Mouse (Mus musculus) neural tube, embryonic 11.5 days (tissue): ENCODE measurements around the gene Kcnip4. TPM values are rescaled to one million over a fixed set of nuclear protein-coding genes. Genes with fewer than 3 reads are reported as not detected.
A peak's percentile ranks its signal among the peaks of the same experiment; 100 is the strongest.

ENCODE experiments used
- ATAC-seq: fragments of 200-750 bp; cut with Nextera tagmentation; 2 replicates; pipeline ENCODE4 v1.8.0; 2017; ENCODE audit warnings: moderate number of reproducible peaks, mild to moderate bottlenecking, moderate TSS enrichment, moderate library complexity; ENCODE audit not compliant: insufficient read depth, low FRiP score, low TSS enrichment
- DNase-seq: peaks from one replicate; pipeline ENCODE4 v3.0.0-alpha.2; 2015; ENCODE audit warnings: low spot score
- H3K27ac ChIP-seq: fragments of 300-500 bp; sonication (generic); 2 replicates; pipeline ENCODE4 v1.5.1; 2014; ENCODE audit warnings: low read depth, mild to moderate bottlenecking, low read length
- H3K27me3 ChIP-seq: fragments of 300-500 bp; sonication (generic); 2 replicates; pipeline ENCODE4 v1.6.1; 2014; ENCODE audit warnings: mild to moderate bottlenecking, low read length, mixed read lengths; ENCODE audit not compliant: control insufficient read depth, insufficient read depth
- H3K36me3 ChIP-seq: fragments of 300-500 bp; sonication (generic); 2 replicates; pipeline ENCODE4 v1.6.1; 2014; ENCODE audit warnings: mild to moderate bottlenecking, low read length, moderate library complexity, mixed read lengths; ENCODE audit not compliant: control insufficient read depth, insufficient read depth
- H3K4me1 ChIP-seq: fragments of 300-500 bp; sonication (generic); 2 replicates; pipeline ENCODE4 v1.6.1; 2014; ENCODE audit warnings: low read length, mixed read lengths; ENCODE audit not compliant: control insufficient read depth, insufficient read depth
- H3K4me2 ChIP-seq: fragments of 300-500 bp; sonication (generic); 2 replicates; pipeline ENCODE4 v1.6.1; 2014; ENCODE audit warnings: low read depth, mild to moderate bottlenecking, moderate library complexity
- H3K4me3 ChIP-seq: fragments of 300-500 bp; sonication (generic); 2 replicates; pipeline ENCODE4 v1.5.1; 2014; ENCODE audit warnings: low read depth, low read length
- H3K9ac ChIP-seq: fragments of 300-500 bp; sonication (generic); 2 replicates; pipeline ENCODE4 v1.6.1; 2014; ENCODE audit warnings: mild to moderate bottlenecking, low read length
- H3K9me3 ChIP-seq: fragments of 300-500 bp; sonication (generic); 2 replicates; pipeline ENCODE4 v1.6.1; 2016; ENCODE audit warnings: low read length; ENCODE audit not compliant: control insufficient read depth
- WGBS: fragments of 180-500 bp; shearing (Covaris S2); extraction: QIAGEN DNeasy Blood & Tissue Kit; methylation state at CpG from one replicate; pipeline ENCODE4 v1.1.7; 2014; 5-methylcytosine and 5-hydroxymethylcytosine counted together
- polyA plus RNA-seq: library from polyadenylated mRNA; unstranded; fragments of >200 nt; fragmentation: Nextera tagmentation; extraction: Ambion mirVana; gene quantifications from 2 replicates; pipeline ENCODE4 v1.2.1, GENCODE M21; 2014

The Kcnip4 gene
- polyA plus RNA-seq, 1 experiment from 2014 or later, result 1.8 TPM

GRCm38 (mm10) chr5:48460221-48460620 is 1064.5 kb downstream of the Kcnip4 start:
- Histone ChIP-seq H3K4me3 (no peak overlapping the region), H3K27me3 (no peaks in the 10 kb centered on the region), H3K4me2 (no peak overlapping the region), H3K36me3 (no peaks in the 10 kb centered on the region), H3K27ac (no peak overlapping the region), H3K9me3 (no peaks in the 10 kb centered on the region), H3K9ac (no peak overlapping the region), H3K4me1 (no peaks in the 10 kb centered on the region)
- no peak for ATAC-seq
- 84% methylated on average over 2 of the region's 2 CpGs for WGBS
- DNase-seq, result no peak

GRCm38 (mm10) chr5:48448888-48449287 is 1075.8 kb downstream of the Kcnip4 start:
- no peak for ATAC-seq
- WGBS, result 77% methylated on average over 1 of the region's 1 CpGs
- no peak overlapping the region for H3K4me2 ChIP-seq
- H3K4me1 ChIP-seq, result no peaks in the 10 kb centered on the region
- no peaks in the 10 kb centered on the region for H3K9me3 ChIP-seq
- no peak overlapping the region for H3K27ac ChIP-seq
- no peak overlapping the region for H3K9ac ChIP-seq
- H3K36me3 ChIP-seq, result no peaks in the 10 kb centered on the region
- no peaks in the 10 kb centered on the region for H3K27me3 ChIP-seq
- H3K4me3 ChIP-seq, result no peak overlapping the region
- DNase-seq, result no peak

- DNase-seq (peak; percentile 35), ATAC-seq (peak; percentile 60; the same call in 1 of the 2 replicates)
- Histone ChIP-seq H3K4me2 (no peak overlapping the region), H3K27me3 (no peaks in the 10 kb centered on the region), H3K36me3 (no peaks in the 10 kb centered on the region), H3K27ac (no peak overlapping the region), H3K4me3 (no peak overlapping the region), H3K9ac (no peak overlapping the region), H3K4me1 (no peaks in the 10 kb centered on the region), H3K9me3 (no peaks in the 10 kb centered on the region)
These were observed 1094.2 kb downstream of the Kcnip4 start for GRCm38 (mm10) chr5:48430459-48430858.

GRCm38 (mm10) chr5:48421957-48422356 is 1102.8 kb downstream of the Kcnip4 start:
- Histone ChIP-seq H3K27me3 (no peaks in the 10 kb centered on the region), H3K4me2 (no peak overlapping the region), H3K27ac (no peak overlapping the region), H3K4me1 (no peaks in the 10 kb centered on the region), H3K9me3 (no peaks in the 10 kb centered on the region), H3K4me3 (no peak overlapping the region), H3K36me3 (no peaks in the 10 kb centered on the region), H3K9ac (no peak overlapping the region)
- WGBS, result 96% methylated on average over 1 of the region's 1 CpGs
- no peak for ATAC-seq
- DNase-seq, result no peak

- DNase-seq (no peak), ATAC-seq (no peak)
- no peak overlapping the region for H3K4me3 ChIP-seq
- no peak overlapping the region for H3K27ac ChIP-seq
- 92% methylated on average over 2 of the region's 2 CpGs for WGBS
- no peaks in the 10 kb centered on the region for H3K4me1 ChIP-seq
- H3K9ac ChIP-seq, result no peak overlapping the region
- no peak overlapping the region for H3K4me2 ChIP-seq
- H3K27me3 ChIP-seq, result no peaks in the 10 kb centered on the region
- no peaks in the 10 kb centered on the region for H3K36me3 ChIP-seq
- H3K9me3 ChIP-seq, result no peaks in the 10 kb centered on the region
These were observed 1105.0 kb downstream of the Kcnip4 start for GRCm38 (mm10) chr5:48419741-48420140.

GRCm38 (mm10) chr5:48412261-48412660 is 1112.4 kb downstream of the Kcnip4 start:
- Histone ChIP-seq H3K27me3 (no peaks in the 10 kb centered on the region), H3K4me3 (no peak overlapping the region), H3K4me2 (no peak overlapping the region), H3K4me1 (no peaks in the 10 kb centered on the region), H3K9ac (no peak overlapping the region), H3K36me3 (no peaks in the 10 kb centered on the region), H3K9me3 (no peaks in the 10 kb centered on the region), H3K27ac (no peak overlapping the region)
- 90% methylated on average over 4 of the region's 4 CpGs for WGBS
- no peak for ATAC-seq
- DNase-seq, result no peak

GRCm38 (mm10) chr5:48411462-48411861 is 1113.2 kb downstream of the Kcnip4 start:
- H3K4me1 ChIP-seq, result no peaks in the 10 kb centered on the region
- DNase-seq (no peak), ATAC-seq (no peak)
- H3K27me3 ChIP-seq, result no peaks in the 10 kb centered on the region
- H3K36me3 ChIP-seq, result no peaks in the 10 kb centered on the region
- H3K4me2 ChIP-seq, result no peak overlapping the region
- H3K27ac ChIP-seq, result no peak overlapping the region
- H3K4me3 ChIP-seq, result no peak overlapping the region
- WGBS, result 79% methylated on average over 4 of the region's 4 CpGs
- H3K9ac ChIP-seq, result no peak overlapping the region
- H3K9me3 ChIP-seq, result no peaks in the 10 kb centered on the region

GRCm38 (mm10) chr5:48410348-48410747 is 1114.4 kb downstream of the Kcnip4 start:
- ATAC-seq, result no peak
- 85% methylated on average over 5 of the region's 5 CpGs for whole genome bisulfite sequencing
- H3K27ac ChIP-seq, result no peak overlapping the region
- no peak overlapping the region for H3K4me3 ChIP-seq
- no peaks in the 10 kb centered on the region for H3K4me1 ChIP-seq
- no peaks in the 10 kb centered on the region for H3K36me3 ChIP-seq
- no peaks in the 10 kb centered on the region for H3K27me3 ChIP-seq
- no peaks in the 10 kb centered on the region for H3K9me3 ChIP-seq
- no peak overlapping the region for H3K4me2 ChIP-seq
- H3K9ac ChIP-seq, result no peak overlapping the region
- DNase-seq, result no peak

- WGBS, result 92% methylated on average over 4 of the region's 4 CpGs
These were observed 1116.4 kb downstream of the Kcnip4 start for GRCm38 (mm10) chr5:48408276-48408675.

More at GRCm38 (mm10) chr5:48408276-48408675, 1116.4 kb downstream of the Kcnip4 start:
- no peak overlapping the region for H3K4me2 ChIP-seq
- no peaks in the 10 kb centered on the region for H3K36me3 ChIP-seq
- ATAC-seq (no peak), DNase-seq (no peak)
- H3K9ac ChIP-seq, result no peak overlapping the region
- no peaks in the 10 kb centered on the region for H3K9me3 ChIP-seq
- H3K4me3 ChIP-seq, result no peak overlapping the region
- H3K4me1 ChIP-seq, result no peaks in the 10 kb centered on the region
- no peak overlapping the region for H3K27ac ChIP-seq
- H3K27me3 ChIP-seq, result no peaks in the 10 kb centered on the region
